Mouse (Mus musculus) thymus, postnatal 36 days (tissue): ENCODE measurements around the gene Wdr46.
"Not testable (repeated sequence)": the region's sequence is repeated elsewhere in the genome, so short reads cannot be mapped to it uniquely, and the experiment has no call there.

Experiments
- DNase-seq, 2 experiments: peaks; one replicate each; pipeline ENCODE4 v3.0.0; 2022; ENCODE audit warnings: mixed read lengths in 2 of 2

Wdr46 gene

GRCm38 (mm10) chr17:33940206-33940805, at the start of gene Wdr46, which contains the start of gene Pfdn6:
Gene Wdr46 (plus strand): TSS chr17:33940660.
Gene Pfdn6 (minus strand): TSS chr17:33940343.
- peak; percentile 82 to 84 for DNase-seq

- no peak for DNase-seq
These were observed 49.1 kb upstream of the Wdr46 start for GRCm38 (mm10) chr17:33891357-33891756.

GRCm38 (mm10) chr17:33891892-33892291, 48.6 kb upstream of the Wdr46 start:
- DNase-seq: not testable (repeated sequence)

GRCm38 (mm10) chr17:33892429-33892828, 48.0 kb upstream of the Wdr46 start:
- DNase-seq: no peak

GRCm38 (mm10) chr17:33893011-33893410, 47.4 kb upstream of the Wdr46 start:
- not testable (repeated sequence) for DNase-seq

GRCm38 (mm10) chr17:33897114-33897794, 43.2 kb upstream of the Wdr46 start:
- no peak for DNase-seq

GRCm38 (mm10) chr17:33898193-33898592, 42.3 kb upstream of the Wdr46 start:
- not testable (repeated sequence) for DNase-seq

- DNase-seq: no peak
These were observed 40.8 kb upstream of the Wdr46 start for GRCm38 (mm10) chr17:33899642-33900041.

- DNase-seq: no peak
These were observed 40.0 kb upstream of the Wdr46 start for GRCm38 (mm10) chr17:33900281-33900988.

- no peak for DNase-seq
These were observed 39.5 kb upstream of the Wdr46 start for GRCm38 (mm10) chr17:33900989-33901314.

- no peak for DNase-seq
These were observed 38.8 kb upstream of the Wdr46 start for GRCm38 (mm10) chr17:33901653-33902052.

GRCm38 (mm10) chr17:33902079-33902478, 38.4 kb upstream of the Wdr46 start:
- DNase-seq: no peak

GRCm38 (mm10) chr17:33902491-33902890, 38.0 kb upstream of the Wdr46 start:
- DNase-seq: no peak

- not testable (repeated sequence) for DNase-seq
These were observed 36.4 kb upstream of the Wdr46 start for GRCm38 (mm10) chr17:33903911-33904651.

- not testable (repeated sequence) for DNase-seq
These were observed 35.6 kb upstream of the Wdr46 start, which contains the start of gene Platr17 for GRCm38 (mm10) chr17:33904835-33905234. Gene Platr17 (plus strand): TSS chr17:33905135.

GRCm38 (mm10) chr17:33908331-33909076, 32.0 kb upstream of the Wdr46 start:
- DNase-seq: peak; percentile 47 to 62

- peak; percentile 98 to 99 for DNase-seq
These were observed 31.2 kb upstream of the Wdr46 start, which contains the start of gene Daxx for GRCm38 (mm10) chr17:33909077-33909868. Gene Daxx (plus strand): TSS chr17:33909414.

- DNase-seq: peak; percentile 57 to 59
These were observed 30.6 kb upstream of the Wdr46 start for GRCm38 (mm10) chr17:33909869-33910250.

GRCm38 (mm10) chr17:33910346-33911051, 30.0 kb upstream of the Wdr46 start:
- peak in 1 of 2 experiments; percentile 34 for DNase-seq

- DNase-seq: no peak
These were observed 29.2 kb upstream of the Wdr46 start for GRCm38 (mm10) chr17:33911052-33911812.
